Mouse (Mus musculus): ENCODE measurements at regions not wholly inside any gene's neighbourhood (a gene's known extent, or its start where the extent isn't known, plus 50 kb on each side); places are given as distances from the start of the nearest gene placed in this dataset.
"Not testable (repeated sequence)": the region's sequence is repeated elsewhere in the genome, so short reads cannot be mapped to it uniquely, and the experiment has no call there.

DNA sequence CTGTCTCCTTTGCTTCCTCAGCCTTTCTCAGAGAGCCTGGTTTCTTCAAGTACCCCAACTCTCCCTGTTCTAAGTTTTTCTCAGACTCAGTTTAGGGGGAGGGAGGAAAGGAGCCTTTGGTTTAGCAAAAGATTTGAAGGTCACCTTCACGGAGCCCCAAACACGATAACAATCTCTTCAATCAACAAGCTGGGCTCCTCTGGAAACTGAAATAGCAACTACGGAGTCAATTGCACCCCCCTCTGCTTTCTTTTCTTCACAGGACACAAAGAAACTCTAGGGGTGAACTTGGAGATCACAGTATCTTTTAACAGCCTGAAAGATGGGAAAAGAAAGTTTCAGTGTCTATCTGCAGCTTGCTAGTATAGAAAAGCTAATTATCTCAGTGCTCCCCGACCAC is 151.4 kb upstream of the 1700012A03Rik start:
- DNase-seq (ENCODE audit: low spot score): no peak

DNA sequence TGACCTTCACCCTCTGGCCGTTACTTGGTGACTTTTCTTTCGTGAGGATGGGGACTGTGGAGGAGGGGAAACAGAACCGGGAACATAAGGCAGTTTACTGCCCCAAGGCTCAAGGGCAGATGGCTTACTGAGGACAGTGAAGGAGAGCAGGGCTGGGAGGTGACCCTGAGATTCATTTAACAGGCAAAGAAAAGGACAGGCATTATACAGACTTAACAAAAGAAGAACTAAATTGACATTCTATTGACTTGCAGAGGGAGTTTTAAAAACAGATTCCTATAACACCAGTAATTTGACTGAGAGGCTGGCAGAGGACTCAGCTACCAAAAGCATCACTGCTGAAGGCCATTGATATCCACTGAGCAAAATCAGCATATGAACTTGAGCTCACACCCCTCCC is 153.0 kb upstream of the 1700012A03Rik start:
- no peak for DNase-seq (ENCODE audit: low spot score)

DNA sequence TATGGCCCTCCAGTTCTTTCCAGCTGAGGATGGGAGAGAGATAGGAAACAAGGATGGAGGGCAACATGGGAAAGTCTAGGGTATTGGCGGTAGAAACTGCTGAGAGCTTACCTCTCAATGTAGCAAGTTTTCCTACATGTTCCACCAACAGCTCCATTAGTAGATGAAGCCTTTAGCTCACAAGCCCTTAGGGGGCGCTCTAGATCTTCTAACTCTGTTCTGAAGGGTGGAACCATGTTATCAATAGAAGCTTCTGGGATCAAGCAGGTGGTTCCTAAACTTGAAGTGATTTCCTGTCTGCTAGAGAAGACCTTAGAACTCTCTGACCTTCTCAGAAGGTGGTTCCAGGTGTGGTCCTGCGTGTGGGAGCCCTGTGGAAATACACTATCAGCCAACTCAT is 154.2 kb upstream of the 1700012A03Rik start:
- DNase-seq (ENCODE audit: low spot score): no peak

DNA sequence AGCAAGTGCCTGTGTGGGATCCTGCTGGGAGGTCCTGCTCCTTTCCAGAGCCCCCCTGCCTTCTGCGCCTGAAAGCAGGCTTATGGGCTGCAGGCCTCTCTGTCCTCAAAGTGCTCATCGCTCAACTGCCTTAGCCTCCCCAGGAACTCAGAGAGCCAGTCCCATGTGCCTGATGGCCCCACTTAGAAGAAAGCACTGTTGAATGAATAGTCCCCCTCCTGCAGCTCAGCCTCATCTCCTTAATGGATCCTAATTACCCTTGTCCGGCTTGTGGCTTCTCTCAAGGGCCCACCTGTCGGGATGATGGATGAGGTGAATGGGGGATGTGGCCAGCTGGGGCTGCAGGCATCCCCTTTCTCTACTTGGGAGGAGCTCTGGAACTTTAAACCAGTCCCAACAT is 163.1 kb upstream of the 1700012A03Rik start:
- no peak for DNase-seq (ENCODE audit: low spot score)

DNA sequence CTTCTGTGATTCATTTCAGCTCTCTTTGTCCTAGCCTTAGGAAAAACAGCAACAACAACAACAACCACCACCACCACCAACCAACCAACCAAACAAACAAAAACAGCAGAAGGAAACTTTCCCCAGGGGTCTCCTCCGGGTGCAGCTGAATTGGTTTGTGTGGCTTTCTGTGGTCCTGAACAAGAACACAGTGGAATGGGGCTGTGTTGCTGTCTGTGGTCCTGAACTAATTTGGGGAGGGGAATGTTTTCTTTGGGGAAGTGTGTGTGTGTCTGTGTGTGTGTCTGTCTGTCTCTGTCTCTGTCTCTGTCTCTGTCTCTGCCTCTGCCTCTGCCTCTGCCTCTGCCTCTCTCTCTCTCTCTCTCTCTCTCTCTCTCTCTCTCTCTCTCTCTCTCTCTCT is 164.8 kb upstream of the 1700012A03Rik start:
- not testable (repeated sequence) for DNase-seq (ENCODE audit: low spot score)

DNA sequence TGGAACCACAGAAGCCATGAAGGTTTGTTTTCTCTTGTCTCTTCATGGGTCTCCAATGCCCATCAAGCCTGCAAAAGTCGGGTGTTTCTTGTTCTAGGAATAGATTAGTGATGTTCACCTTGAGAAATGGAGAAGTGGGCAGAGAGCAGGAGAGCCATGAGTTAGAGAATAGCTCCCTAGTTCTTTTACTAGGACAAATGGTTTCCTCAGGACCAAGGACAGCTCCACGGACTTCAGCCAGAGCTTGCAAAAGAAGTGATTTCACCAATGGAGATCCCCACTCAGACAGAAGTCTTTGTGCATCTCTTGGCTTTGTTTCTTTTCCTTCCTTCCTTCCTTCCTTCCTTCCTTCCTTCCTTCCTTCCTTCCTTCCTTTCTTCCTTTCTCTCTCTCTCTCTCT is 166.3 kb upstream of the 1700012A03Rik start:
- DNase-seq (ENCODE audit: low spot score): peak; percentile 14

DNA sequence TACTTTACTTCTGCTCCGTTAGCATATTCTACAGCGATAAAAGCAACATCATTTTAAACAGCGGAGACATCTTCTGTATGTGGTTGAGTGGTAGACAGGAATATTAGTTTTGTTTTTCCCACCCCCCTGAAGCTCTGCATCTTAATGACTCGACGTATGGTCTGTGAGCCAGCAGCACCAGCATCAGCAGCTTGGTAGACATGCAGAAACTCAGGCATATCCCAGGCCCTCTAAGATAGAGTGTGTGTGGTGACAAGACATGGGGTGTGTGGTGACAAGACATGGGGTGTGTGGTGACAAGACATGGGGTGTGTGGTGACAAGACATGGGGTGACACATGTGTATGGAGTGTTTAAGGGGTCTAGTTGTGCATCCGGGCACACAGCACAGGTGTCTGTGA is 175.4 kb upstream of the 1700012A03Rik start:
- DNase-seq (ENCODE audit: low spot score): no peak

DNA sequence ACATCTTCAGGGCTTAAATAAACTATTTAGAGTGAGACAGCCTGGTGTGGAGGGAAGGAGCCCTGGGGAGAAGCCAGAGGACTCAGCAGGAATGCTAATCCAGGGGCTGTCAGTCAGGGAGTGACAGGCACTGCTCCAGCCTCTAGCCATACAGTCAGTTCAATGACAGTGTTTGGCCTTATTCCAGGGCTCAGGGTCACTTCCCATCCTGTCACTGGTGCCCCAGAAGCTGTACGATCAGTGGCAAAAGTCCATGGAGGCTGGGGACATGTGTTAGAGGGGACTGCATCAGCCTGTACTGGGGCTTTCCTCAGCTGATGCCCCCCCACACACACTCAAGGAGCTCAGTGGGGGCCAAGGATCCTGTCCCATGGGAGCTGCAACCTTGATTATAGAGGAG is 176.1 kb upstream of the 1700012A03Rik start:
- no peak for DNase-seq (ENCODE audit: low spot score)

DNA sequence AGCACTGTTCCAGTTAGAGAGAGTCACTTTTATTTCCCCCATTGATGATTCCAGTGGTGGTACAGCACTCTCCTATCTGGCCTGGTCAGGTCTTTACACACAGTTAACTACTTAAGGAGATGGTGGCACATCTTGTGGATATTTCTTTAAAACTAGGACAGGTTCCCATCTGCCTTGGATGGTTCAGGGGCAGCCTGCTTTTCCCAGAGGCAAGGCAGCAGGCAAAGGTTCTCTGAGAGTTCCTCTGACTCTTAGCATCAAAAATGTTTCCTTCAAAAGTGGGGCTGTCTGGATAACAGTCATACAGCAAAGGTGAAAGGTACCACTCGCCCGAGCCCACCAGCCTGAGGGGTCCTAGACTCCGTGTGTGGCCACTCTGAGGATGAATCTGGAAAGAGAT is 178.3 kb upstream of the 1700012A03Rik start:
- no peak for DNase-seq (ENCODE audit: low spot score)

DNA sequence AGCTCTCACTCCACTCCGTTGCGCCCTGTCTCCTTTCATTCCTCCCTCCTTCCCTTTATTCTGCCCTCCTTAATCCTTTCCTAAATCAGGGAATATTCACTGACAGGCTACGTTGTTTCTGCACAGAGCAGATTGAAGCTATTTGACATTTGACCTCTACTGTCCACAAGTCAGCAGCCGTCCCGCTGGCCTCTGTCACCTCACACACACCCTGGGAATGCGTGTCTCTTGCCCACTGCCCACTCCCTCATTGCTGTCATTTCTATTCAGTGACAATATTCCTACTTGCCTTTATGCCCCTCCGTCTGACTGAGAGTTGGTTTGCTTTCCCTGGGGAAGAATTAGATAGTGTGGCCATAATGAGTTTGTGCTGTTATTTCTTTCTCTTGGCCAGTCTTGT is 188.1 kb upstream of the 1700012A03Rik start:
- no peak for DNase-seq (ENCODE audit: low spot score)

DNA sequence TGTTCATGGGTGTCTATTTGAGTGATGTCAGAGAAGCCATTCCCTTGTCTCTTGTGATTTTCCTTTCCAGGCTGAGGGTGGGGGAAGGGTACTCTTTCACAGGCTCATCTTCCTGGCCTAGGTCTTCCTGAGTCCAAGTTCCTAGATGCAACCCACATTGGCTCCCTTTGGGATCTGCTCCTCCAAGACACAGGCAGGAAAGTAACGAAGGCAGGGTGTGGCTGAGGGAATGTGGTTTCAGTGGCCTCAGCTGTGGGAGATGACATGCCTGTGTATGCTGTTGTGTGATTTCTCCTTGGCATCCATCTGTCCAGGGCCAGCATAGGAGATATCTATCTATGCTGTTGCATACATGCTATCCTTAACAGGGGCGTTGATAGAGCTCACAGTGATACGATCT is 190.4 kb upstream of the 1700012A03Rik start:
- DNase-seq (ENCODE audit: low spot score): no peak

DNA sequence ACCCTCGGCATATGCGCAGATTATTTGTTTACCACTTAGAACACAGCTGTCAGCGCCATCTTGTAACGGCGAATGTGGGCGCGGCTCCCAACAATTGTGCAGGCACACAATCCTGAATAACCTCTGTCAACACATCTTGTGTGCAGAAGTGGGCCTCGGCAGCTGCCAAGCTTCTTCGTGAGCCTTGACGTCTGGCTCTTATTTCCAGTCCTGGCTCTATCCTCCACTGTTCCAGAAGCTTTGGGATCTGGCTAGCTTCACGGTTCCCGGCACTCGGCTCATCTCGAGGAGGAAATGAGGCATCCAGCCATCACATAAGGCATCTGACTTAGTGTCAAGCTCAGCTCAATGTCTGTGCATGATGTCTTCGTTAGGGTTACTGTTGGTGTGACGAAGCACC is 195.8 kb upstream of the 1700012A03Rik start:
- no peak for DNase-seq (ENCODE audit: low spot score)

DNA sequence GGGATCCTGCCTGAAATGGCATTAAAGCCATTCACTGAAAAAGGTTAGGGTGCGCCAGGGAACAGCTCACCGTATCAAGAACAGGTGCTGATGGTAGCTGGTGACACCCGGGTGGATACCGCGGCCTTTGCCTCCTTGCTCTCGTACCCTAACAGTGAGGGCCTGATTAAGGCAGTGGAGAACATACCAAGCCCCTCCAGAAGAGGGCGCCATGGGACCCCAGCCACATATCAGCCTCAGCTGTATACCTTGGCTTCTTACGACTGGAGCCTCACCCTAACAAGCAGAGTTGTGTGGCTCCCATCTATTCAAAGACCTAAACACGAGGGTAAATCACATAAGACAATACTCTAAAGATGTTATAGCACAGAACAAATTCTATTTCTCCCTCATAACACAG is 203.7 kb upstream of the 1700012A03Rik start:
- no peak for DNase-seq (ENCODE audit: low spot score)

DNA sequence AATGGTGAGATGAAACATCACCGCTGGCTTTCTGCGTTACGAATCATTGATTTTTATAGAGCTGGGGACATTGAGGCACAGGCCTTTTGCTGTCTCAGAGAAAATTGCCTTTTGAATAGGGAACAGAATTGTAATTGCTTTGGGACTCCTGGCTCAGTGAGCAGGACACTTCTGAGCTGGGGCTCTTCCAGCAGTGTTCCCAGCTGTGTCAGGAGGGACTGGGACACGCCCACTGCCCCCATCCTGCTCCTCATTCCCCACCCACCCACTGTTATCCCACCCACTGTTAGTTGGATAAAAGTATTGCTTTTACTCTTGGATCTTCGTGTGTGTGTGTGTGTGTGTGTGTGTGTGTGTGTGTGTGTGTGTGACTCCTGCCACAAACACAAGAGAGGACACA is 204.4 kb upstream of the 1700012A03Rik start:
- DNase-seq (ENCODE audit: low spot score): no peak

DNA sequence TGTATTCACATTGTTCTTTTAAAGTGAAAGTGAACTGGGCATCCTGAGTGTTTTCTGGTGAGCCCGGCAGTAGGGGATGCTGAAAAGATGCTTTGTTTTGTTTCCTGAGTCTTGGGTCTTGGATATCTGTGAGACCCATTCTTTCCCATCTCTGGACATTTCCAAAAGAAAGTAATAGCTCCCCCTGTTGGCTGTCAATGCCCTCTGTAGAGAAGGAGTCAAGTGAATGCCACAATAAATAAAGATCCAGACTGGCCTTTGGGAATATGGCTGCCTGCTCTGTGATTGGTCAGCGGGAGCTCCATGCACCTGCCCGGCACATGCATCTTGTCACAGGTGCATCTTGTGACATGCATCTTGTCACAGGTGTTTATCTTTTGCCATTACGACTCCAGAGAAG is 209.4 kb upstream of the 1700012A03Rik start:
- no peak for DNase-seq (ENCODE audit: low spot score)

DNA sequence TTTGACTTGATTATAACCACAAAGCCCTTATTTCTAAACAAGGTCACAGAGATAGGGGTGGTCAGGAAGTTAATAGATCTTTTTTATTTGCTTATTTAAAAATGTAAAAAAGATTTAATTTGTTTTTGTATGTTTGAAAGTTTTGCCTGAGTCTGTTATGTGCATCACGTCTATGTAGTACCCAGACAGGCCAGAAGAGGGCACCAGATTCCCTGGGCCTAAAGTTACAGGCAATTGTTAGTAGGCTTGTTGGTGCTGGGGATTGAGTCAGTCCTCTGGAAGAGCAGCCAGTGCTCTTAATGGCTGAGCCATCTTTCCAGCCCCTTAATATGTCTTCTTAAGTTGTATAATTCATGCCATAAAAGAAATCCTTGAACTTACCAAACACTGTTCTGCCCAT is 211.5 kb upstream of the 1700012A03Rik start:
- DNase-seq (ENCODE audit: low spot score): peak; percentile 25

DNA sequence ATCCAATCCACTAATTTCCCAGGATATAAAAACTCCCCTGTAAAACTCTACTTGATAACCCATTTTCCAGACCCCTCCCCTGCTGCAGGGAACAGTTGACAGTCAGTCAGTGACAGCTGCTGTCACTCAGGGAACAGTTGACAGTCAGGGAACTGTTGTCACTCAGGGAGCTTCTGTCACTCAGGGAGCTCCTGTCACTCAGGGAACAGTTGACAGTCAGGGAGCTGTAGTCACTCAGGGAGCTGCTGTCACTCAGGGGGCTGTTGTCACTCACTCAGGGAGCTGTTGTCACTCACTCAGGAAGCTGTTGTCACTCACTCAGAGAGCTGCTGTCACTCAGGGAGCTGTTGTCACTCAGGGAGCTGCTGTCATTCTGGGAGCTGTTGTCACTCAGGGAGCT is 214.3 kb upstream of the 1700012A03Rik start:
- no peak for DNase-seq (ENCODE audit: low spot score)

DNA sequence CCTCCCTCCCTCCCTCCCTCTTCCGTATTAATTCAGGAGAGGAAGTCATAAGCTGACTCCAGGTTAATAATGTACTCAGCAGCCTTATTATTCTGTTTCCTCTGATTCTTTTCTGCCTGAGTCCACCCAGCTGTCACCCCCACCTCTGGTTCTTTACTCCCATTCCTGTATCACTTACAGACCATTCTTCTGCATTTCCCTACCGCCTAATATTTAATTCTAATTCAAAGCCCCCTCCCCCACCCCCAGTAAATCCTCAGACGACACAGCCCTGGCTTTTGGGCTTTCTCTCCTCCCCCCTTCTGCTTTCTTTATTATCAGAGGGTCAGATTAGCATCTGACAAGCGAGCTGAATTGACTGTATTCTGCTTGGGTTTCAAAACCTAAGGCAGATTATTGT is 215.5 kb upstream of the 1700012A03Rik start:
- DNase-seq (ENCODE audit: low spot score): no peak

DNA sequence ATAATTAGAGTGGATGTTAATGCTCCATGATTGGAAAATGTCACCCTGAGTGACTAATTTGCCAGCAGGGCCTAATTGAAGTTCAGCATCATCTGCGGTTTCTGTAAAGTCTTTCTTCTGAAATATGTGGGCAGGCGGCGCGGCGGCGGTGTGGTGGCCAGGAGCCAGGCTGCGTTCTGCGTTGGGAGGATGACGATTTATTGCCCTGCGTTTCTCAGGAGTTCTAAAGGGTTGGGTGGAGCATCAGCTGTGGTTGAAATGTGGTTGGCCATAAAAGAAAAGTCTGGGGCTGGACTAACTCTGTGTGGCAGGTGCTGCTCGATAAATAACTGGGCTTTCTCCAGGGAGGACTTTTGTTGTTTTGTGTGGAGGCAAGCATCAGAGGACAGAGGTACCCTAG is 219.4 kb upstream of the 1700012A03Rik start:
- DNase-seq (ENCODE audit: low spot score): no peak

DNA sequence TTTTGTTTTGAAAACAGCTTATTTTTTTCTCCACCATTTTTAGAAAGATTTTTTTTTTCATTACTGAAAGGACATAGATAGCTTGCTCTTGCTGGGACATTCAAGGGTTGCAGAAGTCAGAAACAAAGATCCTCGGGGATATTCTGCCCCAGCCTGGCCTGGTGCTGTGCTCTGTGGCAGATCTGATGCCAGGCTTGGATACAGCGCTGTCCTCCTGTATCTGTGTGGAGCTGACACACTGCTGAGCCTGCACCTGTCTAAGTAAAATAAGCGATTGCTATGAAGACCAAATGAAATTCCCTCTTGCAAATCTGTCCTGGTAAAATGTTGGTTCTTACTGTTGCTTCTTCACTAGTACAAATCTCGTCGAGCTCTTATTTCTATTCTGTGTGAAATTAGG is 226.4 kb upstream of the 1700012A03Rik start:
- DNase-seq (ENCODE audit: low spot score): no peak

DNA sequence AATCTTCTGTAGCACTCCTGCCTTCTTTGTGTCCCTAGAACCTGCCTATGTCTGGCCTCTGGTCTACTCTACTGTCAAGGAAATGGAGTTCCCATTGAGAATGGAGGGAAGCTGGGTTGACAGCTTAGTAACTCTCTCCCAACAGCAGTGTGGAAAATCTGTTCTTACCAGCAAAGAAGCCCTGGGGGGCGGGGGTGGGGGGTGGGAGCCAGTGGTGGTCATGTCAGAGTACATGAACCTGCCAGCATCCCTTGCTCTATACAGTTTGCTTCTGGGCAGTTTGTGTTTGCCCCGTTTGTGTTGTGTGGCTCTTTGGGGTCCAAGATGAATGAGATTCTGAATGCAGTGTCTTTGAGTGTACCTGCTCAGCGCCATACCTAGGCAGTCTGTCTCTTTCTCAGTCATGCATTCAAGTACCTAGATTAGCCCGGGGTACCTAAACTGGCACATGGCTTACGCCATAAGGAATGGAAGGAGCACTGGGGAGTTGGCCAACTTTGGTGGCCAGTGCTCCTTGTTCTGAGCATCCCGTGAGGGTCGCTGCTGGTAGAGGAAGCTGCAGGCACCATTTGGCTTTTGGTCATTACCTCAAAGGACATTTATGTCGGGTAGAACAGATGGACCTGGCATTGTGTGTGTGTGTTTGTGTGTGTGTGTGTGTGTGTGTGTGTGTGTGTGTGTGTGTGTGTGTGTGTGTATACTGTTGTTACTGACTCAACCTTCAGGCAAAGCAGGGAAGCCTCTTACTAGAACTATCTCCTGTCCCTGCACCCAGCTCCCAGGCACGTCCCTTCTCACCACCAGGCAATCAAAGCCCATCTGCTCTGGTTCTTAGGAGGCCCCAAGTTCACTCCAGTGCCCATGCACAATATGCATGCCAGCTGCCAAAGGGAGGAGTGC is 227.6 kb upstream of the 1700012A03Rik start:
- DNase-seq (ENCODE audit: low spot score): no peak

DNA sequence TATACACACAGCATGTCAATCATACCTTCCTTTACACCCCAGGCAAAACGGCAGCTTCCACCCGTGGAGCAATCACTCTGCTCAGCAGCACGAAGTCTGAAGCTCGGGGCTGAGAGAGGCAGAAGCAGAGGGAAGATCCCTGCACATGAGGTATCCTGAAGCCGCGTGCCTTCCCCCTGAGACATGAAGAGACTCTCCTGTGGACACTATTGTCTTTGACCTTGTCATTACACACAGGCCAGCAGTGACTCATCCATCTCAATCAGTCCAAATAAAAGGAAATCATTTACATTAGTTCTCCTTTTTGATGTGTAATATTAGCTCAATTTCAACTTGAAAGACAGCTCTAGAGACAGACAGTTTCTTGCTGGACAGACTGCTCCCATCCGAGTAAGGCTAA is 228.4 kb upstream of the 1700012A03Rik start:
- DNase-seq (ENCODE audit: low spot score): no peak

DNA sequence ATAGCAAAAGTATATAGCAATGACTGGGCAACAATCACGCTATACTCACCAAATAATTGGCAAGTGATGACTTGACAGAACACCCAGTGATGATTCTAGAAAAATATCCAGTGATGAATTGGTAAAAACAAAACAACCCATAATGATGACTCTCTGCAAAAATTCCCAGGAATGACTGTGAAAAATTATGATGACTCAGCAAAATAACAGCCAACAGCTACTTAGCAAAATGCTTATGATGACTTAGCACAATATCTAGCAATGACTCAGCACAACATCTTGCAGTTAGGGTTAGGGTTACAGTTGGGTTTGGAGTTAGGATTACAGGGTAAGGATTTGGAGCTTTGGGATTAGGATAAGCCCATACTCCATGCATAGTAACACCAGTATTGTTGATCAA is 232.4 kb upstream of the 1700012A03Rik start:
- peak; percentile 11 for DNase-seq (ENCODE audit: low spot score)

DNA sequence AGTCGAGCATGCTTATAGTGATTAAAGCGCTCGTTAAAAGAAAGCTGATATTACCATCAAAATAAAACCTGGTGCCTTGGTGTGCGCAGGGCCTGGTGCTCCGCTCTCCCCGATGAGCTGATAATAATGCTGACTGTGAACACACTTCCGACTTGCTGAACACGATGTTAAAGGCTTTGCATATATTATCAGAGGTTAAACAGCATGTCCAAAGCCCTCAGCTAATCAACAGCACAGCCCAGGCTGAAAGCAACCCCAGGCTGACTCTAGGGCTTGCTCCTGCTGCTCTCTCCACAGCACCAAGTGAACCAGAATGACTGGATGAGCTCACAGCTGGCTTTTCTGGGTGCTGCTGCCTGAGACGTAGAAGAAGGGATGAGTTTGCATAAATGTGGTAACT is 238.2 kb upstream of the 1700012A03Rik start:
- DNase-seq (ENCODE audit: low spot score): no peak

All from c-Kit-positive CD71-positive TER-119-positive erythroid progenitor cells, embryonic 14.5 days (primary cell).